Mouse (Mus musculus) embryonic fibroblast, embryonic 13.5 days (primary cell): ENCODE results near the gene Immp2l. TPM values are rescaled to one million over a fixed set of nuclear protein-coding genes. Genes with fewer than 3 reads are reported as not detected.

Experiments
- H3K27ac ChIP-seq: 2 replicates; pipeline ENCODE4 v1.5.1; 2012; ENCODE audit warnings: low read length, control low read depth, inconsistent platforms; ENCODE audit not compliant: insufficient read depth
- H3K4me1 ChIP-seq: 2 replicates; pipeline ENCODE4 v1.6.1; 2011; ENCODE audit warnings: low read length; ENCODE audit not compliant: control insufficient read depth, insufficient read depth
- H3K4me3 ChIP-seq: 2 replicates; pipeline ENCODE4 v1.5.1; 2011; ENCODE audit warnings: mild to moderate bottlenecking, control low read depth, low read length; ENCODE audit not compliant: insufficient read depth
- CTCF ChIP-seq: IDR thresholded peaks from 2 replicates; pipeline ENCODE4 v1.5.1; 2011; ENCODE audit warnings: mild to moderate bottlenecking, control low read depth, low read length, moderate library complexity, borderline replicate concordance; ENCODE audit not compliant: insufficient read depth
- POLR2A ChIP-seq: IDR thresholded peaks from 2 replicates; pipeline ENCODE4 v1.6.1; 2011; ENCODE audit warnings: low read depth, mild to moderate bottlenecking, control low read depth, low read length, moderate library complexity
- polyA plus RNA-seq: library from polyadenylated mRNA; stranded (reverse); fragments of >200 nt; gene quantifications from 2 replicates; pipeline ENCODE4 v1.2.4, GENCODE M21; 2011; ENCODE audit warnings: low read depth; ENCODE audit not compliant: missing spikeins, insufficient read length

Gene Immp2l
- polyA plus RNA-seq, 1 experiment: 2.9 TPM

DNA sequence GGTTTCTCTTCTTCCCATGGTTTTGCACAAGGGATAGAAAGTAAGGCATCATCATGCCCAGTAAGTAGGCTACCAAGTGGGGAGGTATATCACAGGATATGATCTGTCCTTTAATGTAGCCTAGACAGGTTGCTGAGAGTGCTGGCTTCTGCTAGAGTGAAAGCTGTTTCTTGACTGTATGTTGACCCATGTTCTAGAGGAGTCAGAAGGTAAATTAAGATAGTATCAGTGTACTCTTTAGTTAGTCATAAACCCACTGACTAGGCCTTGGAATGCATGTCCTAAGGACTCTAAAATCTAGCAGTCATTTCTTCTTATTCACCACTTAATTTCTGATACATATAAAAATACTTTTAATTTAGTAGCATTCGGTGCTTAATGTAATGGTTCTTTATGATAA, 377.2 kb downstream of the Immp2l start:
- TF ChIP-seq CTCF: no peak
- no peak for TF ChIP-seq POLR2A
- H3K4me3 ChIP-seq: no peak overlapping the region
- H3K27ac ChIP-seq: no peak overlapping the region
- H3K4me1 ChIP-seq: no peaks in the 10 kb centered on the region

DNA sequence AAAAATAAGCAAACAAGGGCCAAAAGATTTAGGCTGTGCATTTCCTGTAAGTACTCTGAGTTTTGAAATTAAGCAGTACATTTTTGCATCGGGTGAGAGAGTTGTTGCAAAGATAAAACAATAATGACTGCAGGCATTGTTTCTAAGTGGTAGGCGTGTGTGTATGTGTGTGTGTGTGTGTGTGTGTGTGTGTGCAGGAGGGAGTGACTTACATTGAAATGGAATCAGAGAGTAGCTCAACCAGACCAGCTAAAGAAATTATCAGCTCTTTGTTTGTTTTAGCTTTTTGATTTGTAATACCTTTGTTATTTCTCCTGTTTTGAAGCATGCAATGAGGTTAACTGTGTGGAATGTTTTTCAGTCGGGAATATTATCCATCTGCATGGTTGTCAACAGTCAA, 378.0 kb downstream of the Immp2l start:
- no peak for TF ChIP-seq CTCF
- Histone ChIP-seq H3K4me1 (no peaks in the 10 kb centered on the region), H3K4me3 (no peak overlapping the region), H3K27ac (no peak overlapping the region)

DNA sequence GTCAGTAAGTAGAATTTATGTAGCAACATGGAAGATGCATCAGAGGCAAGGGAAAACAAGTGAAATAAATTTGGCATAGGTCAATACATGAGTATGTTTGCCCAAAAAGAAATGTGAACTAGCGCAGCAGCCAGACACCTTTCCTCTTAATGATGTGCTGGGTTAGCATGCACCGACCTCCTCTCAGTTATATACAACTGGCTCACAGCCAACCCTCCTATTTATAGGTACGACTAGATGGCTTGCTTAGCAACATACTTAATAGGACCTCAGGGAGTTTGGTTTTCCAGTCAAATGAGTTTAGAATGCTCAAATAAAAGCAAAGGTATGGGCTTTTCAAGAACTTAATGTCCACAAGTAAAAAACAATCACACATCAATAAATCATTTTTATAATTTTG, 385.5 kb downstream of the Immp2l start:
- H3K4me3 ChIP-seq: no peak overlapping the region
- no peaks in the 10 kb centered on the region for H3K4me1 ChIP-seq
- H3K27ac ChIP-seq: no peak overlapping the region
- TF ChIP-seq POLR2A (no peak), CTCF (no peak)

DNA sequence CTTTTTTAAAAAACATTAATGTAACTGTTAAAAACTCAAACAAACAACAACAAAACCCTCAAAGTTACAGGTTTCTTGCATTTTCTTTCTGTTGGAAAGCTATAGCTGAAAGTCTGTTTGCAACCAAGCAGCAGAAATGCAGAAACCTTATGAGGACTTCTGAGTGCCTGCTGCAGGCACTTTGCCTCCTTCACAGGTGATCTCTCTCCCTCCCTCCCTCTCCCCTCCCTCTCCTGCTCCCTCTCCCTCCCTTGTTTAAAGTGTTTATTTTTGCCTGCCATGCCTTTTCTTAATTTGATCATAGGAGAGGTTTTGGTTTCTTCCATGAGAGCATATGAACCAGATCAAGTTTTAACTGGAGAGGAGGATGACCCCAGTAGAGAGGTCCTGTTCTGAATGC, 392.7 kb downstream of the Immp2l start:
- TF ChIP-seq POLR2A (no peak), CTCF (no peak)
- Histone ChIP-seq H3K4me3 (no peak overlapping the region), H3K4me1 (no peaks in the 10 kb centered on the region), H3K27ac (no peak overlapping the region)

DNA sequence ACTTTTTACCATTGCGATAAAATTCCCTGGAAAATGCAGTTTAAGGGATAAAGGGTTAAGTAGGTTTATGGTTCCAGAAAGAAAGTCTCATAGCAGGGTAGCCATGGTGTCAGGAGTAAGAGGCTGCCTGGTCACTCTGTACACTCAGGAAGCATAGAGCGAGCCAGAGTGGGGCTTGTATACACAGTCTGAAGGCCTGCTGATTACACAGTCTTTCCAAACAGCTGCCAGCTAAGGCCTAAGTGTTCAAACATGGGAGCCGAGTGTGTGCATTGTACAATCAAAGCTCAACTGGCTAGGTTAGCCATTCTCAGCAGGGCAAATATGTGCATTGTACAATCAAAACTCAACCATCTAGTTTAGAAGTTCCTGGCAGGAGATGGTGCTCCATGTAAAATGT, 393.2 kb downstream of the Immp2l start:
- Histone ChIP-seq H3K27ac (no peak overlapping the region), H3K4me3 (no peak overlapping the region), H3K4me1 (no peaks in the 10 kb centered on the region)
- TF ChIP-seq CTCF: no peak
- TF ChIP-seq POLR2A: no peak

DNA sequence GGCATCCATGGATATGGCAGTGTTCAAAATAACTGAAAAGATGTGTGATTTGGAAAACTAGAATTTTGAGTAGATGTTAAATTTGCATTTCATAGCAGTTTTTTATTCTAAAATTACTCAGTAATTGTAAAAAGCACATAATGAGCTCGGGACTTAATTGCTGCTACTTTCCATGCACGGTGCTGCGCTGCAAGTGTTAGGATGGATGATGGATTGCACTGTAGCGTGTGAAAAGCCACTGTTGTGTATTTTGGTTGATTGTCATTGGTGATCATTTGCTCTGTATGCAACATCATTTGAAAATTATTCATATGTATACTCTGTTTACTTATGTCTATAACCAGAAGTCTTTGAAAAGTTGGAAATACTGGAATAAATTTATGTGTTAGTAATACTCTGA, 394.1 kb downstream of the Immp2l start:
- Histone ChIP-seq H3K4me1 (no peaks in the 10 kb centered on the region), H3K27ac (no peak overlapping the region), H3K4me3 (no peak overlapping the region)
- TF ChIP-seq CTCF (no peak), POLR2A (no peak)

DNA sequence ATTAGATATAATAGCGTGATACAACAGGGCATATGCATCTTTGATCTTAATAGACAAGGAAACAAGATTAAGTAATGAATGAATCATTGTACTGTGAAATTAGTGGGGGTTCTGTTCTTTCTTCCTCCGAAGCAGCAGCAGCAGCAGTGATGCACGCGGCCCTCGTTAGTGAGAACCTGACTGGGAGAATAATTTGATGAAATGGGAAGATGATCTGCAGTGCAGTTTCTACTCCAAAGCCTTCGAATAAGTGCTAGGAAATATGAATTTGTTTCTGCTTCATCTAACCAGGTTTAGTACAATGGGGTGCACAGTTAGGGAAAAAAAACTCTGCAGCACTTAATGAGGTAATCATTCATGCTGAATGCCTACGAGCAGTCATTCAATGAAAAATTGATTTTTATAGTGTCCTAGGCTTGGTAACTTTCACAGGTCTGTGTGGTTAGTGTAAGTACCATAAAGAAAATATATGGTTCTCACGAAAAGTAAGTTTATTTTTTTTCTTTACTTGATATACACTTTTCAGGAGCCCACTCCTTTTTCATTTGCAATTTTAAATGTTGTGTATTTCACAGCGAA, 401.3 kb downstream of the Immp2l start:
- H3K4me3 ChIP-seq: no peak overlapping the region
- H3K4me1 ChIP-seq: no peaks in the 10 kb centered on the region
- TF ChIP-seq CTCF (no peak), POLR2A (no peak)
- no peak overlapping the region for H3K27ac ChIP-seq

DNA sequence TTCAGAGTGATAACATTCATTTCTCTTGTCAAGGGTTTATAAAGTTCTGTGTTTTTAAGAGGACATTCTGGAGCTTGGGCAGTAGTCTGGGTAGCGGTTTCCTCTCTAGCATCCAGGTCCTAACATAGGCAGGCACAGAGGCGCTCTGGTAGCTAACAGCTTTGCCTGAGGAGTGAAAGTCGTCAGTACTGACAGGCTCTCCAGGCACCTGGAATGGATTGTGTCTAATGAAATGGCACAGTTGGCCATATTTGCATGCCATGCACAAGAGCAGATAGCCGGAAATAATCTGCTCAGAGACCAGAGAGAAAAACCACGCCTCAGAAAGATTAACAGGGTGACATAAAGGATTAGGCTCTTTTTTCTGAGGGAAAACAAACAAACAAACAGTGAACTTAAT, 403.6 kb downstream of the Immp2l start:
- H3K4me3 ChIP-seq: no peak overlapping the region
- TF ChIP-seq POLR2A (no peak), CTCF (no peak)
- no peak overlapping the region for H3K27ac ChIP-seq
- no peaks in the 10 kb centered on the region for H3K4me1 ChIP-seq

DNA sequence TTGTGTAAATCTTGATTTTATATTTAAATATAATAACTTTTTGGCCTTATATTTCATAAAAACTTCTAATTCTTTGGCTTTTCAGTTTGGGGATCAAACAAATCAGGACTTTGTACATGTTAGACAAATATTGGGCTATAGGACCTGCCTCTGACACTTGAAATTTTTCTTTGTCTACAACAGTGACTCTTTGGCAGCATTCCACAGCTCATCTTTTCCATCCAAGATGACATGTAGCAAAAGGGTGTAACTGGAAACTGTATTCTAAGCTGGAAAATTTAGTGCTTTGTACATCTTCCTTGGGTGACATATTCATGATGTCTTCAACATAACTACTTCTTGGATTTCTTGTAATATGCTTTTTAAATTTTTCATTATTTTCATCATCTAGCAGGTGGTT, 404.9 kb downstream of the Immp2l start:
- no peak for TF ChIP-seq POLR2A
- no peak for TF ChIP-seq CTCF
- Histone ChIP-seq H3K4me3 (no peak overlapping the region), H3K4me1 (no peaks in the 10 kb centered on the region), H3K27ac (no peak overlapping the region)

DNA sequence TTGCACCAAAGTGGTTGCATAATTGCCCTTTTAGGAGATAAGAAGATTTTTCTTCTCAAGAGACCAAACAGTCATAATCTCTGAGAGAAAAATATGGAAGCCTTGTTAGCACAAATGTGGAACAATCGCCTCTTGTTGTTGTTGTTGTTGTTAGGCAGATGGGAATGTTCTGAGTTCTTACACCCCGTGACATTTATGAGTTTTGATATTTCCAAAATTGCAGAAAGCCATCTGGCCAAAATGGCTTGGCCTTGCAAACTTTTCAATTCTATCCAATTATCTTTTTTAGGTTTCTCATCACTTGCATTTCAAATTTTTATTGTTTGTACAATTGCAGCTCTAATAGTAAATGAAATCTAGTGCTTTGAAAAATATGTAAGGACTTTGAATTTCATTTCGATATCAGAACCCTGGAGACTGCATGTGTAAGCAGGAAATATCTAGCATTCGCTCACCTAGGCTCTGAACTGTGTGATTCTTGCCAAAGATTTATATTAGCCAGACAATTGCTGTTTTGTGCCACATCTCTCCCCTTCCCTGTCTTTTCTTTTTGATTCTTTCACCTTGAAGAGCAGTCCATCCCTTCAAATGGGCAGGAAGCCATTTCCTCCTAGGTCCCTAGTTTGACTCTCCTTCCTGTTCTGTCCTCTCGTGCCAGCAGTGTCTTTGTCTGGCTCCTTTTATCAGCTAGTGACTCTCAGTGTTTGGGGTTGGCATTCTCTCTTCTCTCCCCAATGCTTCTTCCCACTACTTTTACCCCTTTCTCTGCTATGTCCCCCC, 412.5 kb downstream of the Immp2l start:
- TF ChIP-seq POLR2A (no peak), CTCF (no peak)
- no peak overlapping the region for H3K4me3 ChIP-seq
- no peaks in the 10 kb centered on the region for H3K4me1 ChIP-seq
- H3K27ac ChIP-seq: no peak overlapping the region

DNA sequence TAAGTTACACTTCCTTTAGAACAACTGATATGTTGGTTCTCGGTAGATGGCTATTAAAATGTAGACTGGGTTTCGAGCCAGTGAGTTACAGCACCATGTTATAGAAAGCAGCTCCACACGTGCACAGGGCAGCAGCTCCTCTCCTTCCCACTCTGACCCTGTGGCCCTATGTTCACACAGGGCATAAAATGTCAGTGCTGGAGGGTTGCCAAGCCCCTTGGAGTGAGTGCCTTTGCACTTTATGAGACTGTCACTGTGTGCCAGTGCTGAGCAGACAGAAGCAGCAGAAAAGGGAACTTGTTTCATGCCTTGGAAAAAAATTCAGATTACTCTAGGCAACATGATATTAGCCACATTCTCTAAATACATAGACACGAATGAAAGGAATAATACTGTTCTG, 414.6 kb downstream of the Immp2l start:
- H3K4me3 ChIP-seq: no peak overlapping the region
- no peaks in the 10 kb centered on the region for H3K4me1 ChIP-seq
- TF ChIP-seq POLR2A (no peak), CTCF (no peak)
- H3K27ac ChIP-seq: no peak overlapping the region
